Mouse (Mus musculus): Measurements from ENCODE around the gene Efcab6.

- TF ChIP-seq GATA1 (IDR thresholded peaks at IDR 0.05; ENCODE audit: borderline replicate concordance, low read length) (no peak), FLI1 (IDR thresholded peaks at IDR 0.05; ENCODE audit: low read length) (no peak)
Measured at GRCm38 (mm10) chr15:83958376-83958775, 106.8 kb downstream of the Efcab6 start.

Measured in megakaryocyte, embryonic 14.5 days (primary cell).